Mouse (Mus musculus) frontal cortex, adult 2 months (tissue): Measurements from ENCODE around the gene Rapsn. TPM values are rescaled to one million over a fixed set of nuclear protein-coding genes. Genes with fewer than 3 reads are reported as not detected.

Experiments used
- DNase-seq, 2 experiments: peaks; one replicate each; pipeline ENCODE4 v3.0.0; 2022; ENCODE audit warnings: low spot score in 1 of 2; ENCODE audit errors: extremely low spot score in 1 of 2
- polyA plus RNA-seq: library from polyadenylated mRNA; depleted of rRNA; stranded (reverse); fragments of >200 nt; gene quantifications from 2 replicates; pipeline ENCODE4 v1.2.3, GENCODE M21; 2012

Rapsn gene
- polyA plus RNA-seq, 1 experiment: 1.1 TPM

DNA sequence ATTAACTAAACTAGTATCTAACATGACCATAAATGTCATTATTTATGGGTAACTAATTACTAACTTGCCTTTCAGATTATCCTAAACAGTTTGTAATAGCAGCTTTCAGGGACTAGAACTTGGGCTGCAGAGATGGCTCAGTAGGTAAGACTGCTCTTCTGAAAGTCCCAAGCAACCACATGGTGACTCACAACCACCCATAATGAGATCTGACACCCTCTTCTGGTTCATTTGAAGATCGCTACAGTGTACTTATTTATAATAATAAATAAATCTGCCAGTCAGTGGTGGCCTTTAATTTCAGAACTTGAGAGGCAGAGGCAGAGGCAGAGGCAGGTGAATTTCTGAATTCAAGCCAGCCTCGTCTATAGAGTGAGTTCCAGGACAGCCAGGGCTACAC is 17.3 kb downstream of the Rapsn start:
- no peak for DNase-seq

- no peak for DNase-seq
These were observed 17.9 kb downstream of the Rapsn start for GRCm38 (mm10) chr2:91053181-91053933.

- peak; percentile 90 to 96 for DNase-seq
These were observed 18.5 kb downstream of the Rapsn start, which contains the start of gene Psmc3 for GRCm38 (mm10) chr2:91053934-91054382. Gene Psmc3, plus strand, starts transcription at chr2:91054009.

DNA sequence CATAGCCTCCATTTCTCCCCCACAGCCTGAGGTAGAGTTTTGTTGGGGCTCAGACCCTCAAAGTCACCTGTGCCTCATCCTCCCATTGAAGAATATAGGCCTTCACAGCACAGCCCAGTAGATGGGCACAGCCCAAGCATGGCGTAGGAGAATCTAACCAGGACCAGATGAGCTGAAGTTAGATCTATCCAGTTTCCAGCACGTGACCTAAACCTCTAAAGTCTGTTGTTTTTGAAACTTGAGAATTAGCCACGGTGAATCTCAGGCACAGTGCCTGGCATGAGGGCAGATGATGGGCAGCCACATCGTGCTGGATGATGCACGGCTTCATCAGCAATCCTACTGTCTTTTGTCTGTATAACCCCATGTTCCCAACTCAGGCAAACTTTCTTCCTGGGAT is 23.0 kb downstream of the Rapsn start:
- no peak for DNase-seq

DNA sequence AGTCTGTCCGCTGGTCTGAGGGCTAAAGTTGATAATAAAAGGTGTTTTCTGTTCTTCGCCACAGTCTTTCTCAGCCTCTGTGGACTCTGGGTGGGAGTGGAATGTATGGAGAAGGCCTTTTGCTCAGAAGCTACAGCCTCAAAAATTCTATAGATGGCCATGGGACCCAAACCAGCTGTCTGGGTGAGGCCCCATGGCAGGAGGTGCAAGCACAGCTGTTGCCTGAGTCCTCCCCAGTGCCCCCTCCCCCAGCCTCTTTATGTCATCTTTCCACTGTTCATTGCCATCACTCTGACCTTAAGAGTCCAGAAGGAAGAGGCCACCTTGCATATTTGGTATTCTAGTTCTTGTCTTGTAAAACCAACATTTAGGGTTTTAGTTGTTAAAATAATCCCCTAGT is 24.0 kb downstream of the Rapsn start:
- no peak for DNase-seq

DNA sequence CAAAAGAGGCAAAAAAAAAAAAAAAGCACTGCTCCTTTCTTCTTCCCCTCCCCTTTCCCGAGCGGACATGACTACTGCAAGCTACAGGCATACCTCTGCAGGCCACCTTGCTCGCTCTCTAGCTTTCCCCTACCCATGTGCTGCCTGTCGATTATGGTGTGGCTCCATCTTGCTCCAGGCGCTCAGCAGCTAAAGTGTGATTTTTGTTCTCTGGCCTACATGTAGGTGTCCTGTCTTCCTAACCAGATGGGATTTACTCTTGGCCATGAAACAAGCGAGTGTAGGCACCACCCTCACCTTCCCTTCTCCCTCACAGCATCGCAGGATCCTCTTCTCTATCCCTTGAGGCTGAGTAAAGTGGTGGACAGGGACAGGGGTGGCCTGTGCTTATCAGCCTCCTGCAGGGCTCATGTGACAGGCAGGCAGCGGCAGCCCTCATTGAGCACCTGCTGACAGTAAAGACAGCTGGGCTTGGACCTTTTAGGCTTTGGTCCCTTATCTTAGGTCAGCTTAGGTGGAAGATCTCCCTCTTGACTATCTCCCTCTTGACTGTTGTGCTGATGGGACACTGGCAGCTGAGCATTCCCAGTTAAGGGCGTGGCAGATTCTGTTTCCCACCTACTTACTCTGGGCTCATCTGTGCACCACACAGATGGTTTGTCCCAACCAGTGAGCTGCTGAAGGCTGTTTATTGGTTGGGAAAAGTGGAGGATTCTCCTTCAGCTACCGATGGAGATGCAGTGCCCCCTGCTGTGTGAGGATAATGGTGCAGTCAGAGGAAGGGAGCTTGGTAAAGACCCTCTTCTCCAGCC is 25.3 kb downstream of the Rapsn start:
- peak; percentile 72 to 84 for DNase-seq

DNA sequence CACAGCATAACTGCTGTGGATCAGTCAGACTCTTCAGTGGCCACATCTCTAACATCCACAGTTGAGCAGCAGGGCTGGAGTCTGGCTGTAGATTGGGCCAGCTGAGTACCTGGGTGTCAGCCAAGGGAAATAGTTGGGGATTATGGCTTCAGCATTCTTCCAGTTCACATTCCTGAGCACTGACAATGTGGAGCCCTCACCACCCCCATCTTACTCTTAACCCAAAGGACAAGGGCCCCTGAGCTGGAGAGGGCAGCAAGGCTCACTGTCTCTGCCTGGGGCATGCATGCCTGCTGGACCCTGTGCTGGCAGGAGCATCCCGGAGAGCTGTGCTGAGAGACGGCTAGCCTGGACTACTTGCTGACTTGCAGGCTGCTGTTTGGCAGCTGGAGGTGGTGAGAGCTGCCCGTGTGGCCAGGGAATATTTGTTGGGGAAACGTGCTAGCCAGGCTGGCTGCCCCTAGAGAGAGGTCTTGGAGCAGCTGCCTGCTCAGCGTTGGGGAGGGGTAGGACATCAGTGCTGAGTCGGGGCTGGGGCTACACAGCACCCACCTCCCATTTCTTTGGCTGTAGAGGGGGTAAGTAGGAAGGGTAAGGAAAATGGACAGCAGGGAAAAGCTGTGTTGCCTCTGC is 26.5 kb downstream of the Rapsn start:
- DNase-seq: no peak

DNA sequence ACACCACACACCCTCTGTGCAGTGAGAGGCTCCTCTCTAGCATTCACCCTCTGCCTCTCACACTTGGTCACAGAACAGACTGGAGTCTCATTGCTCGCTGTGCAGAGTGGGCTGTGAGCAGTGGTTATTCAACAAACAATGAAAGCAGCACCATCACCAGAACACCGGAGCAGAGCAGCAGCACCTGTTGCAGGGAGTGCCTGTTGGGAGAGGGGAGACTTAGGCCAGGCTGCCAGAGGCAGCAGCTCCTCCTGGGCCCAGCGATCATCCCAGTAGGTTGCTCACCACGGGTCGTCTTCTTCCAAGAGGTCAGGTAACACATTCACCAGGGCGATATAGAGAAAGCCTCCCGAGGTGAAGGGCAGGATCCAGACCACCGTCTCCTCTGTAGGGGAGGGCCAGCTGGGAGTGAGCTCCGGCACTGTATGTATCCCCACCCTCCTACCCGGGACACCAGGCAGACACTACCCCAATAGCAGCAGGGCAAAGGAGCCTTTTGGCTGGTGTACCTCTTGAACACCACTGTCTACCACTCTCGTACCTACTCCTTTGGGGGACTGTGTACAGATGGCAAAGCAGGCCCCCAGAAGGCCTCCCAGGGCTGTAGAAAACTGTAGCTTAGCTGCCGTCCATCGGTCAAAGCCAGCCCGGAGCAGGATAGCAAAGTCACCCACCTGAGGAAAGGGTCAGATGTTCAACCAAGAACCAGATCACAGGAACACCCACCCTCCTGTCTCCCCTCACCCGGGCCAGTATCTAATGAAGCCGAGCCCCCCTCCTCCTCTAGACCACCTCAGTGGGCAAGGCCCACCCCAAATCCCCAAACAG is 27.6 kb downstream of the Rapsn start:
- DNase-seq: no peak

DNA sequence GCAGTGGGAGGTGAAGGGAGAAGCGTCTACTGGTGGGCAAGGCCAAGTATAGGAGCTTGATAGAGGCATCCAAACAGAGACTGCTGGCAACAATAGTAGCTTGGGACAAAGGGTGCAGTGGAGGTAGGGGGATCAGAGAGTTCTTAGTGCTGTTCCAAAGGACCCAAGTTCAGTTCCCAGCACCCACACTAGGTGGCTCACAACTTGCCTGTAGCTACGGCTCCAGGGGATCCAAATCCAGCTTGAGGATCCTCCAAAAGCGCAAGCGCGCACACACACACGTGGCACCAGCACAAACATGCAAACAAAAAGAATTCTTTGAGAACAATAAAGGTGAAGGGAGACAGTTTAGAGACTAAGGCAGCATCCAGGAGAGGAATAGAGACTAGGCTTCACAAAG is 28.8 kb downstream of the Rapsn start:
- no peak for DNase-seq

DNA sequence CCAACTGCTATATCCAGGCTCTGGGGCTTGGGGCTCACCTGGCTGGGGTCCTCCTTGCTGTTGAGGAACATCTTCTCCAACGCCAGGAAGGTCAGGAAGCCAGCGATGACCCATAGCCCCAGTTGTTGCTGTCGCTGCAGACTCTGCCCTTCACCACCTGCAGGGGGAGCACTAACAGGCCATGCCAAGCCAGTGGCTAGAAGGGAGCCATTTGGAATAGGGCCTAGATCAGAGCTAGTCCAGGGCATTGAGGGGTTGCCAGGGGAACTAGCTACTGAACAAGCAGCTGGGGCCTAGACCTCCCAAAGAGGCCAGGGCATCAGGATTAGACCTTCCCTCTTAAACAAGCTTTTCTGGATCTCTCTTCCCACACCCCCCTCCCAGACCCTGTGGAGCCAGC is 30.1 kb downstream of the Rapsn start:
- peak in 1 of 2 experiments; percentile 63 for DNase-seq

GRCm38 (mm10) chr2:91066455-91066854 is 31.0 kb downstream of the Rapsn start:
- no peak for DNase-seq

GRCm38 (mm10) chr2:91068162-91068871 is 32.9 kb downstream of the Rapsn start:
- DNase-seq: no peak

GRCm38 (mm10) chr2:91068872-91069165 is 33.4 kb downstream of the Rapsn start:
- no peak for DNase-seq

GRCm38 (mm10) chr2:91069306-91070000 is 34.0 kb downstream of the Rapsn start:
- no peak for DNase-seq

DNA sequence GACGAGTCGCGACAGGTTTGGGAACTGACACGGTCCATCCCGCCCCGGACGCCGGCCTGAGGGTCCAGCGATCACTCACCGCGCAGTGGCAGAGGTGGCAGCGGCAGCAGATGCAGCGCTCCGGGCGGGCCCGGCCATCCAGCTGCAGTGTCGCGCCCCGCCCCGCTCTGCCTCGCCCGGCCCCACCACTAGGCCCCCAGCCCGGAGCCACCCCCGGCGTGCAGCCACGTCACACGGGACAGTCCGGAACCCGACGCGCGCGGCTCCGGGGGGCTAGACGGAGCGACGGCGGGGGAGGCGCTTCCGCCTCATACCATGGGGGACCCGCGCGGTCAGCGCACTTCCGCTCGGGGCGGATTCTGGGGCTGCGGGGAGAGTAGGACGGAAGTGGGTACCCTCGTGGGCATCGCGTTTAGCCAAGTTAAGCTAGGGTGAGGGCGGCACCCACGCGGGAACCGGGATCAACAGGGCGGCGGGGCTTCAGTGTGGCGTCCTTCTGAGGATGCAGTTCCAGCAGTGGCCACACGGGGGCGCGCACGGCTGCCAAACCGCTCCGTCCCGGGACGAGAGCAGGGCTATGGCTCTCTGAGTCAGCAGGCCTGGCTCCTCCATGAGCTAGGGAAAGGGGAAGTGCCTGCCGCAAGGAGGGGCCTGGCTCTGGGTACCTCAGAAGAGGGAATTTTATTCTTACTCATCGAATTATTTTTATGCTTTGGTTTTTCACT is 34.8 kb downstream of the Rapsn start, which contains the start of gene Slc39a13:
Gene Slc39a13 (minus strand): TSS at position 342 of the 725 bp plus-strand sequence.
- DNase-seq: peak; percentile 94 to 98

- no peak for DNase-seq
These were observed 35.6 kb downstream of the Rapsn start for GRCm38 (mm10) chr2:91071059-91071458.

GRCm38 (mm10) chr2:91072092-91072491 is 36.7 kb downstream of the Rapsn start:
- no peak for DNase-seq

- DNase-seq: no peak
These were observed 42.5 kb downstream of the Rapsn start for GRCm38 (mm10) chr2:91077957-91078313.
